Mouse (Mus musculus): ENCODE measurements at regions not wholly inside any gene's neighbourhood (a gene's known extent, or its start where the extent isn't known, plus 50 kb on each side); places are given as distances from the start of the nearest gene placed in this dataset.

DNA sequence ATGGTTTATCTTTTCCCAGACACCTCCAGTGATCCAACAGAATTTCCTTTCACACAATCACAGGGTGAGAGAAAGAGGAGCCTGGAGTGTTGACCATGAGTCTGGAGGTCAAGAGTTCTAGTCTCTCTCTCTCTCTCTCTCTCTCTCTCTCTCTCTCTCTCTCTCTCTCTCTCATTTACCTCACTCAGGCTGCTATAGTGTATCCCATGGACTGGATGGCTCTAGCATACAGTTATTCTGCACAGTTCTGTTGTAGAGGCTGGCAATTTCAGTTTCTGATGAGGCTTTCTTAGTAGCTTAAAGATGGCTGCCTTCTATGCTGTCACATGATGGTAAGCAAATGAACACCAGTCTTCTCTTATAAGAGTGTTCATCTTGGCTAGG, 72.0 kb downstream of the Gm12728 start:
- ATAC-seq (no peak), DNase-seq (ENCODE audit: low spot score) (no peak)
- Histone ChIP-seq H3K4me2 (replicated peaks; ENCODE audit: low read depth, low read length) (no peak overlapping the region), H3K27ac (ENCODE audit: low read length) (no peak overlapping the region), H3K4me1 (ENCODE audit: insufficient read depth, low read depth, low read length) (no peaks in the 10 kb centered on the region), H3K9ac (replicated peaks; ENCODE audit: low read depth) (no peak overlapping the region), H3K9me3 (ENCODE audit: low read length) (no peaks in the 10 kb centered on the region), H3K36me3 (ENCODE audit: insufficient read depth, low read length) (no peaks in the 10 kb centered on the region), H3K4me3 (ENCODE audit: low read depth, low read length) (no peak overlapping the region), H3K27me3 (replicated peaks; ENCODE audit: insufficient read depth, low read length) (no peaks in the 10 kb centered on the region)
- TF ChIP-seq EP300 (IDR thresholded peaks at IDR 0.05) (no peak), CTCF (IDR thresholded peaks at IDR 0.05) (no peak)

- no peaks in the 10 kb centered on the region for H3K9me3 ChIP-seq (ENCODE audit: low read length)
- H3K9ac ChIP-seq (replicated peaks; ENCODE audit: low read depth), result no peak overlapping the region
- 50% methylated on average over 3 of the region's 3 CpGs for WGBS
- TF ChIP-seq CTCF (IDR thresholded peaks at IDR 0.05), result no peak
- no peak for TF ChIP-seq EP300 (IDR thresholded peaks at IDR 0.05)
- no peaks in the 10 kb centered on the region for H3K36me3 ChIP-seq (ENCODE audit: insufficient read depth, low read length)
- H3K4me1 ChIP-seq (ENCODE audit: insufficient read depth, low read depth, low read length), result peaks cover 7% of the 10 kb centered on the region; the same call in 1 of the 2 replicates
- H3K27me3 ChIP-seq (replicated peaks; ENCODE audit: insufficient read depth, low read length), result no peaks in the 10 kb centered on the region
- peak overlapping the region; percentile 49 for H3K27ac ChIP-seq (ENCODE audit: low read length)
- peak; percentile 25; the same call in 1 of the 2 replicates for ATAC-seq
- H3K4me2 ChIP-seq (replicated peaks; ENCODE audit: low read depth, low read length), result no peak overlapping the region
- no peak overlapping the region for H3K4me3 ChIP-seq (ENCODE audit: low read depth, low read length)
- peak; percentile 23 for DNase-seq (ENCODE audit: low spot score)
These were observed 80.8 kb downstream of the Gm12728 start for GRCm38 (mm10) chr4:105870512-105870911.

DNA sequence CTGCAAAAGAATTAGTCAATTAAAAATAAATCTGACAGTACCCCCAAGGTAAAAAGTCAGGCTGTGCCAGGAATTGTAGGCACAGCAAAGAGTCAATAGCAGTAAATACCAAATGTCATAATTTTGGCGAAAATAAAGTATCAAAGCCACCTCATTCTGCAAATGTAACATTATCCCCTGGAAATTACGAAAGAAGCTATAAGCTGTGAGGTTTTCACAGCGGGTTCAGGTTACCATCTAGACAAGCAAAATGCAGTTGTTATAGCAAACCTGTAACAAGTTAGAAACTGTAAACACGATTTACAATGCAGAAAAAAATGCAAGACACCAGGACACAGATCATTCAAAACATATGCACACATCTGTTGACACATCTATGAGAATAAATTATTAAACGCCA, 87.6 kb downstream of the Gm12728 start:
- TF ChIP-seq CTCF (IDR thresholded peaks at IDR 0.05) (no peak), EP300 (IDR thresholded peaks at IDR 0.05) (no peak)
- ATAC-seq, result no peak
- Histone ChIP-seq H3K27me3 (replicated peaks; ENCODE audit: insufficient read depth, low read length) (no peaks in the 10 kb centered on the region), H3K9me3 (ENCODE audit: low read length) (no peaks in the 10 kb centered on the region), H3K27ac (ENCODE audit: low read length) (no peak overlapping the region), H3K36me3 (ENCODE audit: insufficient read depth, low read length) (no peaks in the 10 kb centered on the region), H3K4me1 (ENCODE audit: insufficient read depth, low read depth, low read length) (peaks cover 7% of the 10 kb centered on the region; the same call in 1 of the 2 replicates), H3K4me2 (replicated peaks; ENCODE audit: low read depth, low read length) (no peak overlapping the region), H3K9ac (replicated peaks; ENCODE audit: low read depth) (no peak overlapping the region), H3K4me3 (ENCODE audit: low read depth, low read length) (no peak overlapping the region)
- DNase-seq (ENCODE audit: low spot score), result no peak
- WGBS, result 65% methylated on average over 5 of the region's 5 CpGs

DNA sequence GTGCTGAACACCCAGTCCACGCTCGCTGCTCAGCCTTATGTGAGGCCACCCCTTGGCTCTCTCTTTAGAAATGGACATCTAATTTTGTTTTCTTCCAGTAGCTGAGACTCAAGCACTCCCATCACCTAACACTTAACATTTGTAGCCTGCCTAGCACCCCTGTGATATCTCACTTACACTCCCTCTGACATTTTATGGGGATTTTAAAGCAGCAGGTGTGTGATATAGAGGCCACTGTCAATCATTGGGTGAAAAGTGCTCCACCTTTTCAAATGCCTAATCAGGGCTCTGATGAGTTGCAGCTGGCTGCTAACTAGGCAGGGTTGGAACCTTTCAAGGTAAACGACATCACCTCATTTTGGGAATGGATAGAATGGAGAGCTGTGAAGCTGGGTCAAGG, 90.2 kb downstream of the Gm12728 start:
- 67% methylated on average over 3 of the region's 3 CpGs for WGBS
- H3K36me3 ChIP-seq (ENCODE audit: insufficient read depth, low read length), result no peaks in the 10 kb centered on the region
- H3K9ac ChIP-seq (replicated peaks; ENCODE audit: low read depth), result no peak overlapping the region
- DNase-seq (ENCODE audit: low spot score) (no peak), ATAC-seq (no peak)
- H3K4me3 ChIP-seq (ENCODE audit: low read depth, low read length), result no peak overlapping the region
- H3K4me2 ChIP-seq (replicated peaks; ENCODE audit: low read depth, low read length), result no peak overlapping the region
- no peaks in the 10 kb centered on the region for H3K4me1 ChIP-seq (ENCODE audit: insufficient read depth, low read depth, low read length)
- no peak overlapping the region for H3K27ac ChIP-seq (ENCODE audit: low read length)
- TF ChIP-seq CTCF (IDR thresholded peaks at IDR 0.05) (no peak), EP300 (IDR thresholded peaks at IDR 0.05) (no peak)
- no peaks in the 10 kb centered on the region for H3K27me3 ChIP-seq (replicated peaks; ENCODE audit: insufficient read depth, low read length)
- no peaks in the 10 kb centered on the region for H3K9me3 ChIP-seq (ENCODE audit: low read length)

DNA sequence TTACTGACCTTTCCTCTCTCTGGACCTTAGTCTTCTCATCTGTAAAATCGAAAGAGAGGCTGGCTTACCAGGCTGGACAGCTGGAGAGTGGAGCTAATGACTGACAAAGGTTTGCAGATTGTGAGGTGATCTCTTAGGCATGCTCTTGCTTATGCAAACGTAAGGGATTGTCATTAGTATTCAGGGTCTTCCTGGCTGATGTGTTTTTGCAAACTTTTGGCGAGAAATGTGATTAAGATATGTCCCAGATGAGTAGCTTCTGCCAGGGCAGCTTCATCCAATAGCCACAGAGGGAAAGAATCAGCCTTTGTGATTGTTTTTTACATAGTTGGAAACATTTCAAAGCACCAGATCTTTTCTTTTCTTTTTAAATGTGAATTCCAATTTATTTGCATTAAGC, 95.1 kb downstream of the Gm12728 start:
- TF ChIP-seq CTCF (IDR thresholded peaks at IDR 0.05), result no peak
- no peak for TF ChIP-seq EP300 (IDR thresholded peaks at IDR 0.05)
- no peak overlapping the region for H3K9ac ChIP-seq (replicated peaks; ENCODE audit: low read depth)
- WGBS, result 43% methylated on average over 3 of the region's 3 CpGs
- no peaks in the 10 kb centered on the region for H3K9me3 ChIP-seq (ENCODE audit: low read length)
- no peaks in the 10 kb centered on the region for H3K4me1 ChIP-seq (ENCODE audit: insufficient read depth, low read depth, low read length)
- no peak for ATAC-seq
- no peak overlapping the region for H3K27ac ChIP-seq (ENCODE audit: low read length)
- no peak overlapping the region for H3K4me2 ChIP-seq (replicated peaks; ENCODE audit: low read depth, low read length)
- H3K36me3 ChIP-seq (ENCODE audit: insufficient read depth, low read length), result no peaks in the 10 kb centered on the region
- DNase-seq (ENCODE audit: low spot score), result no peak
- no peak overlapping the region for H3K4me3 ChIP-seq (ENCODE audit: low read depth, low read length)
- H3K27me3 ChIP-seq (replicated peaks; ENCODE audit: insufficient read depth, low read length), result no peaks in the 10 kb centered on the region

DNA sequence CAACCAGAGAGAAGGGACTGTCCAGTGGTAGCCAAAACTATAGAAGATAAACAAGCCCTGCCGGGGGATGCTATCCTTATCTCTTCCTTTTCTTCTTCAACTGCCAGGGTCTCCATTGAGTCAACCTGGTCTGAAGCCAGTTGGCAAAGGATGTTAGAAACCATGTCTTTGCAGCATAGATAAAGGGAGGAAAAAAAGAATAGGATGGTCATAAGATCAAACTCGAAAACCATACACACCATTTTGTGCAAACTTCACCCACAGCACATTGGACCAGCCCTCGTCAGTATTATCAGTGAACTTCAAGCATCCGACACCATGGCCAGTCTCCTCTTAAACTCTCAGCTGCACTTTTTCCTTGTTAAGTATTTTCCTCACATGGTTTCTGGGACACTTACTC, 101.8 kb downstream of the Gm12728 start:
- no peaks in the 10 kb centered on the region for H3K27me3 ChIP-seq (replicated peaks; ENCODE audit: insufficient read depth, low read length)
- DNase-seq (ENCODE audit: low spot score), result no peak
- TF ChIP-seq CTCF (IDR thresholded peaks at IDR 0.05) (no peak), EP300 (IDR thresholded peaks at IDR 0.05) (no peak)

GRCm38 (mm10) chr4:105892065-105892464, 102.4 kb downstream of the Gm12728 start:
- DNase-seq (ENCODE audit: low spot score), result no peak
- no peak for ATAC-seq
- H3K4me1 ChIP-seq (ENCODE audit: insufficient read depth, low read depth, low read length), result no peaks in the 10 kb centered on the region

More for the DNA sequence above, 101.8 kb downstream of the Gm12728 start:
- Histone ChIP-seq H3K4me1 (ENCODE audit: insufficient read depth, low read depth, low read length) (no peaks in the 10 kb centered on the region), H3K9ac (replicated peaks; ENCODE audit: low read depth) (no peak overlapping the region), H3K27ac (ENCODE audit: low read length) (no peak overlapping the region), H3K36me3 (ENCODE audit: insufficient read depth, low read length) (no peaks in the 10 kb centered on the region), H3K4me3 (ENCODE audit: low read depth, low read length) (no peak overlapping the region), H3K9me3 (ENCODE audit: low read length) (no peaks in the 10 kb centered on the region), H3K4me2 (replicated peaks; ENCODE audit: low read depth, low read length) (no peak overlapping the region)
- 47% methylated on average over 4 of the region's 4 CpGs for WGBS
- ATAC-seq, result no peak

More at GRCm38 (mm10) chr4:105892065-105892464, 102.4 kb downstream of the Gm12728 start:
- Histone ChIP-seq H3K4me2 (replicated peaks; ENCODE audit: low read depth, low read length) (no peak overlapping the region), H3K27ac (ENCODE audit: low read length) (no peak overlapping the region), H3K4me3 (ENCODE audit: low read depth, low read length) (no peak overlapping the region), H3K36me3 (ENCODE audit: insufficient read depth, low read length) (no peaks in the 10 kb centered on the region), H3K9ac (replicated peaks; ENCODE audit: low read depth) (no peak overlapping the region), H3K9me3 (ENCODE audit: low read length) (no peaks in the 10 kb centered on the region), H3K27me3 (replicated peaks; ENCODE audit: insufficient read depth, low read length) (no peaks in the 10 kb centered on the region)
- WGBS, result 33% methylated on average over 2 of the region's 2 CpGs
- TF ChIP-seq CTCF (IDR thresholded peaks at IDR 0.05) (no peak), EP300 (IDR thresholded peaks at IDR 0.05) (no peak)
